Mouse (Mus musculus): Measurements from ENCODE around the gene Ola1.

DNA sequence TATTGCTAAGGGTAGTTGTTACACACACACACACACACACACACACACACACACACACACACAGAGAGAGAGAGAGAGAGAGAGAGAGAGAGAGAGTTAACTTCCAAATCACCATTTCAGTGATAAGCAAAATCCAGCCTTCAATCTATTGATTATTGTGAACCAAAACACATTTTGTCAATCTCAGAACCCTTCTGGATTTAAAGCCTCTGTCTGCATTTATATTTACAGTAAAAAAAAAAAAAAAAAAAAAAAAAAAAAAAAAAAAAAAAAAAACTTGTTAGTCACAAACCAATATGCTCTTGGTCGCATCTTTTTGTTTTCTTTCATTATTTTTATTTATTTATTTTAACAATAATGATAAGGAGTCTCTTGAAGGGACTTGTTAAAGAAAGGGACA, 47.9 kb upstream of the Ola1 start:
- TF ChIP-seq CTCF (IDR thresholded peaks at IDR 0.05; ENCODE audit: extremely low read depth, insufficient read length, insufficient replicate concordance, low read depth, low read length) (no peak), POLR2A (IDR thresholded peaks at IDR 0.05; ENCODE audit: low read depth, low read length) (no peak)

Data from small intestine, adult 2 months (tissue).